Mouse (Mus musculus): Measurements from ENCODE around the gene Sh3pxd2a.

Gene Sh3pxd2a

DNA sequence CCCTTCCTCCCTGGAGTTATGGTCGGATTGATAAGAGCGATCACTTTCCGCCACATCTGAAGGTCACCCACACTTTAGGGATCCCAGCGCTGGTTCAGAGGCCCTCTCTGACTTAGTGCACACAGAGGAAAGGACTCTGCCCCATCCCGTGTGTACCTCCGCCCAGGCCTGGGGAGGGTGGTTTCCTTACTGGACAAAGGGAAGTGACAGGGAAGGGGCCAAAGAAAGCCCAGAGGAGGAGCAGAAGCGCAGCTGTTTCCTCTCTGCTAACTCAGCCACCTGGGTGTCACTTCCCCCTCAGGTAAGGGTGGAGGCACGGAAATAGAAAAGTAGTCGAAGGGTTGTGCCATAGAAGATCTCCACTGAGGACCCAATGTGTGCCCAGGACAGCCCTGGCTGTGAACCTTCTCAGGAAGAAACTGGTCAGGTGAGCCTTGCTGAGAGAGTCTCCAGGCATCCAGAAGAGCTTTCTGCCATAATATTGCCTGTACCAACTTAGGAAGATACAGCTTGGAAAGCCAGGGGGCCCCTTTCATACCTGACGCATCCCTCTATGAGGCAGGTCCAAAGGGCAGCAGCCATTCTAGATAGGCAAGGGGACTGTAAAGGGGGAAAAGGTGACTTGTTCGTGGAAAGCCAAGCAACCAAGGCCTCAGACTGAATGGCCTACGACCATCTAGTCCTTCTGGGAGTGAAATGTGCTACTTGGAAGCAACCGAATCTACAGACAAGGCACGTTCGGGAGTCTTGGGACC lies 9.0 kb downstream of the Sh3pxd2a start:
- DNase-seq, result peak; percentile 49 to 56

- peak in 1 of 2 experiments; percentile 47 for DNase-seq
Observed at GRCm38 (mm10) chr19:47454167-47455000, 9.8 kb downstream of the Sh3pxd2a start.

DNA sequence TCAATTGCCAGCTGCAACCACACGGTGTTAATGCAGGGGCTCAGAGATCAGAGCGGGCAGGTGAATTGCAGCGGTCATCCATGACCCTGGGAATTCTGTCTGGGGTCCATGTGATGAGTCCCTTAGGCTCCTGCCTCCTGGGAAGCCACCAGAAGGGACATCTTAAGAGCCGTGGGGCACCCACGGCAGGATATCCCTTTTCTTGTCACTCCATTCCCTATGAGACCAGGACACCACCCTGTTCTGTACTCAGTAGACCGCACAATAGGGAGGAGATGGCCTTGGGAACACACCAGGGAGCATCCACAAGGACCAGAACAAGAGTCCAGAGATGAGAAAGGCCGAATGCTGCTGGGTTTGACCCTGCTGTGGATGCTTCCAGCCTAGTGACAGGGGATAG lies 10.8 kb downstream of the Sh3pxd2a start:
- DNase-seq, result no peak

DNA sequence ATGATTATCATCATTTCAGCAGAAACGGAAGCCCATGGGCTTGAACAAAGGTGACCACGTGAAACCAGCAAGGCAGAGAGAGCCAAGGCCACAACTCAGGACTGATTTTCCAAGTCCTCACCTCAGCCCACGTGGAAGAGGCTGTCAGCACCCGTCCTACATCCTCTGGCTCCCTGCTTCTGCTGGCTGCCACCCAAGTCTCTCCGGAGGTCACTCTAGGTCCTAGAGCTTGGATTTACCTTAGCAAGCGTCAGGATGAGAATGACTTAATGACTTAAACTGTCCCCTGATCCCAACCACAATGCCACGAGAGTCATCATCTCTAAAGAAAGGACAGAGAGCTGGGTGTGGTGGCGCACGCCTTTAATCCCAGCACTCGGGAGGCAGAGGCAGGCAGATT lies 11.5 kb downstream of the Sh3pxd2a start:
- peak; percentile 80 to 81 for DNase-seq

DNA sequence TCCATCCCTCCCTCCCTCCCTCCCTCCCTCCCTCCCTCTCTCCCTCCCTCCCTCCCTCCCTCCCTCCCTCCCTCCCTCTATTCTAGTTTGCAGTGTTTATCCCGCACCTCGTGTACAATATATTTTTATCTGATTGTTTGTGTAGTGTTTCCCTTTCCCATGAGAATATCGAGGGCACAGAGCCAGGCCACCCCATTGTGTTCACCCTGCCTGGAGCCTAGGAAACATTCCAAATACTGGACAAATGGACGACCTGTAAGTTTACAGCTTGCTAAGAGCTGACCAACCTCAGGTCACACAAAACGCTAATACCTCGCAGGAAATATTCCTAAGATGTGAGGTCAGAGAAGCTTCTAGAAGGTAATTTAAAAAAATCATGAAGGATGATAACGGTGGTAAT lies 12.0 kb downstream of the Sh3pxd2a start:
- DNase-seq, result peak; percentile 64 to 74

- DNase-seq, result peak; percentile 49 to 60
Observed at GRCm38 (mm10) chr19:47451476-47452113, 12.6 kb downstream of the Sh3pxd2a start.

DNA sequence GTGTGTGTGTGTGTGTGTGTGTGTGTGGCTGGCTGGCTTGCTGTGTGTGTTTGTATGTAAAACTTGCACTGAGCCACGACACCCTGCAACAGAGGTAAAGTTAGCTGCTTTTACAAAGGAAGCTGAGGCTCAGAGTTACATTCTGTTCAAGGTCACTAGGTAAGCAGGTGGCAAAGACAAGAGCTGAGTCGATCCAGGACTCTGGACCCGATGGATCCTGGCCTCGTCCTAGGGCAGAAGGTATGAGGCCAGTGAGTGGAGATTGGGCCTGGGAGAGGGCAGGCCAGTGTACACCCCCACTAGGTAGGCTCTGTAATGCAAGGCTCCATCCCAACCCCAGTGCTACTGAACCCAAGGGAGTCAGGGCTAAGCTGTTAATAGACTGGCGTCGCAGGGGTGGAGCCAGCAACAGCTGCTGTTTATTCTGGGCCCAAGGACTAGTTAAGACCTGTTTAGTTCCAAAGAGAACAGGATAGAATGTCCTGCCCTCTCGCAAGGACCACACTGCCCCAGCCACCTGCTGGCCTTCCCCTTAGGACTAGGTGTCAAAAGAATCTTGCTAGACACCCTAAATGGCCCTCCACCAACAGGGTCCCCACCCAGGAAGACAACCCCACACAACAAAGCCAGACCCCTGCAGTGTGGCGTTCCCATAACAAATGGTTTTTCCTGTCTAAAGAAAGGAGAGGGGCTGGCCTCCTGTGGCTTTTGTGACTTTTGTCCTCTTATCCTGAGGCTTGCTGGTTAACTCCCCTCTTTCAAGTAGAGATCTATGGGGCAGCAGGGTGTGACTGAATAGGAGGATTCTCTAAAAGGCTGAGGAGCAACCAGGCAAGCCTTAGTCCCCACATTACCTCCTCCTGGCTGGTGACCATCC lies 13.7 kb downstream of the Sh3pxd2a start:
- peak in 1 of 2 experiments; percentile 42 for DNase-seq

GRCm38 (mm10) chr19:47449513-47450227 lies 14.5 kb downstream of the Sh3pxd2a start:
- DNase-seq, result no peak

DNA sequence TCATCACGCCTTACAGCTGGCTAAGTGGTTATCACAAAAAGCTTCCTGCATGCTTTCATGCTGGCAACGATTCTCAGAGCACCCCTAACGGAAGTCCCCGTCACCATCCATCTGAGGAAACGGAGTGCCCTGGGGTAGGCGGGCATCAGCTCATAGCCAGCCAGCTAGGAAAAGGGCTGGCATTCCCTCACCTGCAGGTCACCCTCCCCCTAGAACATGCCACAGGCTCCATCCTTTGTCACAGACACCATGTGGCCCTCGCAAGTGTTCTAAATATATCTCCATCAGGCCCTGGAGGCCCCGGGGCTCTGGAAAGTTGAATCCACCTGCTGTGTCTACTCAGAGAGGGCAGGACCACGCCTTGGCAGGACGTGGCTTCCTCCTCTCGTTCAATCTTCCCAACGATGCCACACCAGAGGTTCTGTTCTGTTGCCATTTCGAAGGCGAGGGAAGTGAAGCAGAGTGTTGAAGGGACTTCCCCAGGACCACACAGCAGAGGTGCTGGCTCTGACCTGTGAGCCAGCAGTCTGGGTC lies 15.5 kb downstream of the Sh3pxd2a start:
- no peak for DNase-seq

GRCm38 (mm10) chr19:47446841-47447365 lies 17.3 kb downstream of the Sh3pxd2a start:
- DNase-seq, result peak; percentile 50 to 69

GRCm38 (mm10) chr19:47446130-47446529 lies 18.1 kb downstream of the Sh3pxd2a start:
- no peak for DNase-seq

- no peak for DNase-seq
Observed at GRCm38 (mm10) chr19:47445726-47446125, 18.5 kb downstream of the Sh3pxd2a start.

DNA sequence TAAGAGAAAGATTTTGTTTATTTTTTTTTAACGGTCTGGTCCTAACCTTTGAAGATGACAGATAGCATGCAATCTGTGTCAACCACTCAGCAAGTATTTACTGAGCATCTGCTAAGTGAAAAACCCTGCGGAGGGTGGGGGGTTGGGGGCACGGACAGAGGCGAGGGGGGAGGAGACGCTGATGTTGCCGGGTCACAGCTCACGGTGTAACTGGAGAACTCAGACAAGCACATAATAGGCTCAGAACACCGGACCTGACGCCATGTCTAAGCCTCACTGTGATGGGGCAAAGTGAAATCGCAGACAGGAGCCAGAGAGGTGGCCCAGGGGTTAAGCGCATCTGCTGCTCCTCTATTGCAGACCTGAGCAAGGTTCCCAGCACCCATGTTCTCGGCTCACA lies 19.7 kb downstream of the Sh3pxd2a start:
- no peak for DNase-seq

DNA sequence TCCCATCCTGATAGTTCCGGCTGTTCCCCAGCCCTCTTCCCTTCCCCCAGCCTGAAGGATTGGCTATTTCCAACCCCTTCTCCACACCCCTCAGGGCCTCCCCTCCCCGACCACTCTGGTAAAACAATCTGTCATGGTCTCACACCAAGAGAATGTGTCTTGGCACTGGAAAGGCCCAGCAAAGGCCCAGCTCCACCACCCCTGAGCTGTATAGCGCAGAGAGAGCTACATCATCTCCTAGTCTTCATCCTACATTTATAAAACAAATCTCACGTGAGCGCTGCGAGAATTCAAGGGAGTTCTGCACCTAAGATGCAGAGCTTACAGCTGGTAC lies 21.9 kb downstream of the Sh3pxd2a start:
- no peak for DNase-seq

- no peak for DNase-seq
Observed at GRCm38 (mm10) chr19:47441541-47442293, 22.5 kb downstream of the Sh3pxd2a start.

GRCm38 (mm10) chr19:47440967-47441366 lies 23.2 kb downstream of the Sh3pxd2a start:
- no peak for DNase-seq

DNA sequence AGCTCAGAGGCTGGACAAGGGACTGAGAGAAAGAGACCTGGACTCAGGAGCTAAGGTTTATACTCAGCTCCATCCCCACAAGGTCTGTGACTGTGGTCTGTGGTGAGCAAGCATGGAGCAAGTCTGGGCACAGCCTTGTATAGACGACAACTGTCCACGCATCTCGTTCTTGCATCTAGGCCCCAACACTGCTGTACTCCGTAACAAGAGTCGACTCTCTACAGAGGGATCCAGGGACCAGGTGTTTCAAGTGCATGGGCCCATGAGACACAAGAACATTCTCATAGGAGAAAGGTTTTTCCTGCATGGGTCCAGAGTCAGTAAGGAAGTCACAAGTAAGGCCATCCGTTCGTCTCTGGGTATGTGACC lies 23.8 kb downstream of the Sh3pxd2a start:
- no peak for DNase-seq

DNA sequence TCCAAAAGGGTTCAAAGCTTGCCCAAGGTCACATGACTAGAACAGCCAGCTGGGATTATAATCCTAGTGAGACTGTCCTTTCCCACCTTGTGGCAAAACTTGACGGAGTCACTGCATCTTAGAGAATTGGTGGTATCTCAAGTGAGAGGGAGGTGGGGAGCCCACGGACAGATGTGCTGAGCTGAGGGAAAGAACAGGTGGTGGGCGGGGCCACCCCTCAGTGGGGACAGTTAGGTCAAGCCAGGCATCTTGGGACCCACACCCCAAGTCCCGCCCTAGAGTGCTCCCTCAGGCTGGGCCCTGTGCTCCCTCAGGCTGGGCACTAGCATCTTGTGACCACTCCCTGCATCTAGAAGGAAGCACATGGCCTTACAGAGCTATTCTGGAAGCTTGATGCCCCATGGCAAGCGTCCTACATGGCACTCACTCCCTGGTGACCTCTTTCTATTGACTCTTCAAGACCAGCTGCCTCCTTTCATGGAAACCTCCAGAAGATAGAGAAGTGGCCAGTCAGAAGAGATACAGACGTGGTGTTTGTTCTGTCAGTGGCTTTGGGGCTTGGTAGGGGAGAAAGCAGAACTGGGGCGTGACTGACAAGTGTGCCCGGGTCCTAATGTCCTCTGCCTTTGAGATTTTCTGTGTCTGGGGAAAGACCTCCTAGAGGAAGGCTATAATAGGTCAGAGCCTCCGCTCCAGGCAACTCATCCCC lies 24.3 kb downstream of the Sh3pxd2a start:
- DNase-seq, result no peak

GRCm38 (mm10) chr19:47438445-47438844 lies 25.8 kb downstream of the Sh3pxd2a start:
- peak; percentile 49 to 64 for DNase-seq

DNA sequence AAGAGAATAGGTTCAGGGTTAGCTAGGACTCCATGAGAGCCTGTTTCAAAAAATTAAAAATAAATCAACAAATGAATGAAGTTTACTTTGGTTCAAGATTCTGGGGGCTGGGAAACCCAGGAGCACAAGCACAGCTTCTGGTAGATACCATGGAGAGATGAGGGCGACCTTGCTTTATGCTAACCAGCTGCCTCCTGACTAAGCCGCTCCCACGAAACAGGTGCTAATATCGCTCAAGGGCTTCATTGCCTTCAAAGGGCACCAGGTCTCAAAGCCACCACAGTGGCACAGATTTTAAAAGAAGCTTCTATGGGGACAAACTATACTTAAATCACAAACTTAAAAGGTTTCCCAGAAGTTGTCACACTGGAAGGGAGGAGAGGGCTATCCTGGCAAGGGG lies 27.2 kb downstream of the Sh3pxd2a start:
- no peak for DNase-seq
